Mouse (Mus musculus) E14TG2a.4 (cell line): ENCODE results near the gene Gnai2.

Source experiments
- CTCF ChIP-seq: conservative IDR thresholded peaks from 2 replicates; pipeline ENCODE4 v1.5.1; 2014; ENCODE audit warnings: low read length
- NANOG ChIP-seq: IDR thresholded peaks from 2 replicates; pipeline ENCODE4 v1.6.1; 2014; ENCODE audit warnings: borderline replicate concordance, low read length, mixed read lengths

DNA sequence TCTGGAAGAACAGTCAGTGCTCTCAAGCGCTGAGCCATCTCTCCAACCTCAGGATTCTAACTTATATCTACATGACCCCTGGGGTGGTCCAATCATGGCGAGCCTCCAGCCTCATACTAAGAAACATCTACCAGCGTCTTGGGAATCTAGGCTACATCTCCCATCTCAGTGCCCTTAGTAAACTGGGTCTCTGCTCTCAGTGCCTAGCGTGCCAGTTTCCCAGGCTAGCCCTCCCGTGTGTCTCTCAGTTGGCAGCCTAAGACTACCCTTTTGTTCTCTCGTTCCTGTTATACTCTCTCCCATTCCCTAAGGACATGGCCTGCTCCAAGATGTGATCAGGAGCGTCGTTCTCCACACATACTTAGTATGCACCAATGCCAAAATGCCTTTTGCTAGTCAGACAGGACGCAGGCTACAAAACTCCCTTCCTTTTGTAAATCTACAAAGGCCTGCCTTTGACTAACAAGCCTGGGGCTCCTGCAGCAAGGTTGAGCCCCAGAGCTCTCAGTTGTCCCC, 3.8 kb downstream of the Gnai2 start:
- TF ChIP-seq CTCF = no peak
- no peak for TF ChIP-seq NANOG
